Comparison of ENCODE assay signal across 8 mouse cellular contexts in the genomic region with DNA sequence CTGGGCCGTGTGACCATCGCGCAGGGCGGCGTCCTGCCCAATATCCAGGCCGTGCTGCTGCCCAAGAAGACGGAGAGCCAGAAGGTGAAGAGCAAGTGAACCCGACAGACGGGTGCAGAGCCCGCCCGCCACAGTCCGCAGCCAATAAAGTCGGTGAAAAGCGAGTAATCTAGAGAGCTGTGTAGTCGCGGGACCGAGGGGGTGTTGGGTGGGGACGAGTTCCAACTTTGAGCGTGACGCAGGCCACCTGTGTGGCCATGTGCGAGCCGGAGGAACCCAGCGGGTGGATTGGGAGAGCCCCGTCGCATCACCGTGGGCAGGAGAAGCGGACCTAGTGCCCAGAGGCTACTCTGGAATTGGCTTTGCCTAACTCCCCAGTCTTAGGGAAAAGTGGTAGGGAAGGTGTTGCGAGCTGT. TPM values are rescaled to one million over a fixed set of nuclear protein-coding genes. Genes with fewer than 3 reads are reported as not detected.
DNase-seq lines count a peak whose midpoint lies in the region; ATAC-seq and TF ChIP-seq lines count a peak whose summit lies in the region.

No protein-coding gene starts in this region.

- H3K27me3 ChIP-seq in forebrain, embryonic 16.5 days (replicated peaks; ENCODE audit: control insufficient read depth, insufficient read depth, low read length), result no peaks in the 10 kb centered on the region
- no peaks in the 10 kb centered on the region for H3K27me3 ChIP-seq in neural tube, embryonic 14.5 days (ENCODE audit: control insufficient read depth, insufficient read depth, low read length)

- TF ChIP-seq CTCF in lung, adult 2 months (IDR thresholded peaks at IDR 0.05; ENCODE audit: insufficient read depth, low read length), result no peak

- H3K9me3 ChIP-seq in forebrain, embryonic 16.5 days (ENCODE audit: control insufficient read depth, low read length), result no peaks in the 10 kb centered on the region
- no peaks in the 10 kb centered on the region for H3K9me3 ChIP-seq in neural tube, embryonic 14.5 days (ENCODE audit: control insufficient read depth, low read length)

- H3K36me3 ChIP-seq in forebrain, embryonic 16.5 days (ENCODE audit: control insufficient read depth, insufficient read depth), result peaks cover 11% of the 10 kb centered on the region; the same call in 1 of the 2 replicates
- H3K36me3 ChIP-seq in neural tube, embryonic 14.5 days (ENCODE audit: control insufficient read depth, insufficient read depth, low read length), result peaks cover 4% of the 10 kb centered on the region; the same call in 1 of the 2 replicates

- TF ChIP-seq POLR2A in lung, adult 2 months (IDR thresholded peaks at IDR 0.05; ENCODE audit: borderline replicate concordance, extremely low read depth, low read depth, low read length), result no peak

- ATAC-seq in forebrain, embryonic 16.5 days, result peak; percentile 3; the same call in 1 of the 2 replicates
- ATAC-seq in inflammation-experienced regulatory T-cells, adult 6 months, result peak; percentile 5
- ATAC-seq in neural tube, embryonic 14.5 days (ENCODE audit: low read depth), result no peak; the same call in none of the 2 replicates

- H3K27ac ChIP-seq in forebrain, embryonic 16.5 days (ENCODE audit: low read length), result no peak overlapping the region
- H3K27ac ChIP-seq in neural tube, embryonic 14.5 days (ENCODE audit: low read depth, low read length), result no peak overlapping the region

- intact Hi-C loops in left cerebral cortex, postnatal 4 days (cut with DNase I), result no loop called here

- peak overlapping the region; percentile 64 for H3K4me3 ChIP-seq in forebrain, embryonic 16.5 days (replicated peaks; ENCODE audit: low read length)
- H3K4me3 ChIP-seq in lung, adult 2 months (replicated peaks; ENCODE audit: extremely low read depth, low read depth, low read length), result peak overlapping the region; percentile 71
- peak overlapping the region; percentile 71 for H3K4me3 ChIP-seq in neural tube, embryonic 14.5 days (ENCODE audit: low read depth, low read length)

- peak overlapping the region; percentile 98 for H3K4me2 ChIP-seq in forebrain, embryonic 16.5 days (ENCODE audit: low read length)
- peak overlapping the region; percentile 94 for H3K4me2 ChIP-seq in neural tube, embryonic 14.5 days (ENCODE audit: low read depth, low read length)

- DNase-seq in left cerebral cortex, adult 18-20 months (ENCODE audit: low spot score in 2 of 2), result peak; percentile 45 to 57
- no peak for DNase-seq in left cerebral cortex, postnatal 4 days
- DNase-seq in adipocyte (ENCODE audit: low spot score), result peak; percentile 60
- no peak for DNase-seq in lung, adult 2 months
- no peak for DNase-seq in ovary, adult 18-20 months (ENCODE audit: low spot score)

- H3K4me1 ChIP-seq in forebrain, embryonic 16.5 days (replicated peaks; ENCODE audit: control insufficient read depth, insufficient read depth, low read length), result peaks cover 24% of the 10 kb centered on the region
- peaks cover 5% of the 10 kb centered on the region; the same call in 1 of the 2 replicates for H3K4me1 ChIP-seq in lung, adult 2 months (ENCODE audit: control insufficient read depth, insufficient read depth, low read length)
- peaks cover 19% of the 10 kb centered on the region for H3K4me1 ChIP-seq in neural tube, embryonic 14.5 days (ENCODE audit: control insufficient read depth, insufficient read depth, low read length)

- H3K9ac ChIP-seq in forebrain, embryonic 16.5 days (replicated peaks; ENCODE audit: low read depth, low read length), result peak overlapping the region; percentile 74
- peak overlapping the region; percentile 52 for H3K9ac ChIP-seq in neural tube, embryonic 14.5 days (replicated peaks; ENCODE audit: low read depth, low read length)

- WGBS in forebrain, embryonic 16.5 days, result under 1% methylated on average over 28 of the region's 28 CpGs
- WGBS in lung, adult 2 months, result under 1% methylated on average over 28 of the region's 28 CpGs
- under 1% methylated on average over 28 of the region's 28 CpGs for whole genome bisulfite sequencing in neural tube, embryonic 14.5 days

RNA-seq across cellular contexts. Expression of gene H2afj, which starts 0.6 kb away (rescaled TPM):
- 10 to 100 TPM; 50.9 to 57.0 TPM for total RNA-seq in left cerebral cortex, adult 18-20 months (2021)
- 10 to 100 TPM; 49.9 to 51.7 TPM for total RNA-seq in left cerebral cortex, postnatal 4 days (2021)
- polyA plus RNA-seq in forebrain, embryonic 16.5 days (2015; fragmentation: Nextera tagmentation; extraction: Ambion mirVana), result 107 and 113 TPM in 2 replicates
- polyA plus RNA-seq in inflammation-experienced regulatory T-cells, adult 6 months (2017; shearing (Covaris generic)), result 100 to 1,000 TPM; 112 to 120 (median 112) TPM
- polyA plus RNA-seq in lung, adult 2 months (2012; rRNA removed), result 242 and 409 TPM in 2 replicates
- polyA plus RNA-seq in neural tube, embryonic 14.5 days (2014; fragmentation: Nextera tagmentation; extraction: Ambion mirVana), result 92.1 and 103 TPM in 2 replicates

RNA-seq across cellular contexts. Expression of gene Hist4h4, which starts 4.4 kb away (rescaled TPM):
- 10 to 100 TPM; 11.3 to 13.2 TPM for total RNA-seq in left cerebral cortex, adult 18-20 months (2021)
- total RNA-seq in left cerebral cortex, postnatal 4 days (2021), result 10 to 100 TPM; 21.6 to 22.7 TPM
- polyA plus RNA-seq in forebrain, embryonic 16.5 days (2015; fragmentation: Nextera tagmentation; extraction: Ambion mirVana), result 0.62 and 0.81 TPM in 2 replicates
- polyA plus RNA-seq in inflammation-experienced regulatory T-cells, adult 6 months (2017; shearing (Covaris generic)), result 1 to 10 TPM in 2 of 3 experiments, under 1 TPM in 1; 0.85 to 2.9 (median 2.8) TPM
- 0.65 and 1.1 TPM in 2 replicates for polyA plus RNA-seq in lung, adult 2 months (2012; rRNA removed)
- 0.50 and 0.56 TPM in 2 replicates for polyA plus RNA-seq in neural tube, embryonic 14.5 days (2014; fragmentation: Nextera tagmentation; extraction: Ambion mirVana)

RNA-seq across cellular contexts. Expression of gene BC049715, which starts 18.8 kb away (rescaled TPM):
- 1 to 10 TPM; 2.3 to 2.8 TPM for total RNA-seq in left cerebral cortex, adult 18-20 months (2021)
- 1 to 10 TPM; 2.0 to 2.6 TPM for total RNA-seq in left cerebral cortex, postnatal 4 days (2021)
- polyA plus RNA-seq in forebrain, embryonic 16.5 days (2015; fragmentation: Nextera tagmentation; extraction: Ambion mirVana), result 1.0 and 1.4 TPM in 2 replicates
- polyA plus RNA-seq in inflammation-experienced regulatory T-cells, adult 6 months (2017; shearing (Covaris generic)), result 1 to 10 TPM in 1 of 3 experiments, under 1 TPM in 2; 0.44 to 2.3 (median 0.62) TPM
- polyA plus RNA-seq in lung, adult 2 months (2012; rRNA removed), result 0.57 and 1.0 TPM in 2 replicates
- polyA plus RNA-seq in neural tube, embryonic 14.5 days (2014; fragmentation: Nextera tagmentation; extraction: Ambion mirVana), result 1.1 and 1.8 TPM in 2 replicates

RNA-seq across cellular contexts. Expression of gene Wbp11, which starts 19.4 kb away (rescaled TPM):
- 100 to 1,000 TPM; 109 to 111 TPM for total RNA-seq in left cerebral cortex, adult 18-20 months (2021)
- total RNA-seq in left cerebral cortex, postnatal 4 days (2021), result 100 to 1,000 TPM in 1 of 2 experiments, 10 to 100 TPM in 1; 97.6 to 104 TPM
- 79.2 and 82.3 TPM in 2 replicates for polyA plus RNA-seq in forebrain, embryonic 16.5 days (2015; fragmentation: Nextera tagmentation; extraction: Ambion mirVana)
- 10 to 100 TPM; 48.1 to 74.9 (median 72.6) TPM for polyA plus RNA-seq in inflammation-experienced regulatory T-cells, adult 6 months (2017; shearing (Covaris generic))
- 31.3 and 32.2 TPM in 2 replicates for polyA plus RNA-seq in lung, adult 2 months (2012; rRNA removed)
- 72.3 and 80.2 TPM in 2 replicates for polyA plus RNA-seq in neural tube, embryonic 14.5 days (2014; fragmentation: Nextera tagmentation; extraction: Ambion mirVana)

RNA-seq across cellular contexts. Expression of gene Smco3, which starts 26.6 kb away (rescaled TPM):
- total RNA-seq in left cerebral cortex, adult 18-20 months (2021), result 1 to 10 TPM; 4.9 to 5.3 TPM
- total RNA-seq in left cerebral cortex, postnatal 4 days (2021), result 1 to 10 TPM; 2.3 to 3.2 TPM
- polyA plus RNA-seq in forebrain, embryonic 16.5 days (2015; fragmentation: Nextera tagmentation; extraction: Ambion mirVana), result 0.54 and 0.91 TPM in 2 replicates
- polyA plus RNA-seq in inflammation-experienced regulatory T-cells, adult 6 months (2017; shearing (Covaris generic)), result under 1 TPM in 1 of 3 experiments, not detected in 2; 0.82 TPM
- 0.05 TPM in 1 of 2 replicates, not detected in the other for polyA plus RNA-seq in lung, adult 2 months (2012; rRNA removed)
- 1.6 and 2.5 TPM in 2 replicates for polyA plus RNA-seq in neural tube, embryonic 14.5 days (2014; fragmentation: Nextera tagmentation; extraction: Ambion mirVana)

Comparison
In these comparisons a context has a peak if more than half of its experiments do, and no peak if none do; other contexts are left out.
1. DNase-seq: peak in left cerebral cortex, adult 18-20 months (2 of 2) and adipocyte (single experiment); none in left cerebral cortex, postnatal 4 days (single experiment), lung, adult 2 months (single experiment) and ovary, adult 18-20 months (single experiment).
2. Peak in every context shown above with its lines, with median percentiles within 50 percentile points of each other: H3K4me3 ChIP-seq.